Mouse (Mus musculus) brain, embryonic 18.5 days (tissue): Measurements from ENCODE around the gene Atp2c1.
A peak's percentile ranks its signal among the peaks of the same experiment; 100 is the strongest.

ENCODE experiments used
- DNase-seq: peaks from one replicate; pipeline ENCODE4 v3.0.0-alpha.2; 2012; ENCODE audit warnings: low read depth, low spot score

Gene Atp2c1

DNA sequence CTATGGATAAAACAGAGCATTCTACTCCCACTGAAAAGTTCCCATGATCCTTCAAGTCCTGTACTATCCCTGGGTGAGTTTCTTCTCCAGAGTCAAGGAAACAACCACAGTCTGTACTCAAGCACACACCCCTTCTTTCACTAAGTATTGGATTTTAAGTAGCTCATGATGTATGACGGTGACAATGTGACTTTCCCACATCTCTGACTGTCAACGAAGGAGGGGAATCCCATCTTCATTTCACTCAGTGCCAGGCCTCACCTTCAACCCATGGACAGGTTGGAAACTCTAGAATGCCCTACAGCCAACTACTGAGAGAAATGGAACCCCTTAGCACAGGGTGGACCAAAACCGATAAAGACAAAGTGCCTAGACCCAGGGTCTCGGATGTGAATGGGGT is 160.9 kb downstream of the Atp2c1 start:
- DNase-seq, result no peak

DNA sequence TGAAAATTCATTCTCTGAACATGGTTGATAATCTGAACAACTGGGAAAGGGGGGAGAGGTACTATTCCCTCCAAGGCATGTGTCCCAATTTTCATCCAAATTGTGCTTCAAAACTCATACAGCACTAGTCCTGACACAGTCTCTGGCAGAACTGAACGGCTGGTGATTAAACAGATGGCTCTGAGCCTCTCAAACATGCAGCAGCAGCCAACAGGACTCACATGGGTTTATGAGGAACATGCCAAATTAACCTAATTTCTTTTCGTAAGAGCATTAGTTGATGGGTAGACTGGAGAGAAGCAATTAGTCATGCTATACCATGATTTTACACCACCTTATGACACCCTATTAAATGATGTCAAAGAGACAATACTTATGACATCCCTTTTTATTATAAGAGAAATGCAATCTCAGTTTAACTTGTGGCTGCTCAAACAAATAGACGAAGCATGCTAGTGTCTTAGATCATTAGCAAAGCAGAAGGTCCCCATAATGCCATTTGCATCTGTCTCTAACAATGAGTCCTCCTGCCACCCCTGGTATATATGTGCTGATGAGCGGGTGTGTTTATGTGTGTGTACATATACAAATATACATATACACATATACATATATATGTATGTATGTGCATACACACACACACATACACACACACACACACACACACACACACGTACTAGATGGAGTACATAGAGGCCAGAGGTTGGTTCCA is 163.4 kb downstream of the Atp2c1 start:
- peak; percentile 43 for DNase-seq

DNA sequence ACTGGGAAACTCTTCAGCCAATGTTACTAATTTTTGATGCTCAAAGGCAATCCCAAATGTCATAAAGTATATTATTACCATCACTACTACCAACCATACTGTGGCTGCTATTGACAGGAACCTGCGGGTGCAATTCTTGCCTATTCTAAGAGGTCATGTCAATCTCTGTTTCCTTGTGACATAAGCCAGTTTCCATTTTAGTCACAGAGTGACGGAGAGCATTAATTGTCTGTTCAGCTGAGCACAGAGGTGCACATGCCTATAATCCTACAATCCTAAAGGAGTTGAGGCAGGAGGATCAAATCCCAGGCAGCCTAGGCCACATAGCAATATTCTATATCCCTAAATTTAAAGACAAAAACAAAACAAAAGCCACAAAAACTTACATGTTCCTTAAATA is 164.9 kb downstream of the Atp2c1 start:
- DNase-seq, result no peak
